11 mouse cellular contexts compared by ENCODE assay signal in genomic region chr2:128134948-128135347, GRCm38 (mm10).
"Had no signal": no experiment of that assay in that cellular context is flagged by ENCODE, and none has a peak within 500 bp of the region (broad histone marks: within the 10 kb centered on the region; RNA-seq: fewer than 3 reads in every experiment).

No protein-coding gene starts in this region.

- H3K27ac ChIP-seq: kidney, embryonic 15.5 days; limb, embryonic 15.5 days; liver, embryonic 13.5 days; midbrain, embryonic 13.5 days; neural tube, embryonic 12.5 days had no signal

- H3K4me2 ChIP-seq: kidney, embryonic 15.5 days; limb, embryonic 15.5 days; liver, embryonic 13.5 days; midbrain, embryonic 13.5 days; neural tube, embryonic 12.5 days had no signal

- H3K27me3 ChIP-seq: kidney, embryonic 15.5 days; limb, embryonic 15.5 days; liver, embryonic 13.5 days; midbrain, embryonic 13.5 days; neural tube, embryonic 12.5 days had no signal

- DNase-seq: kidney, adult 2 months; kidney, postnatal 36 days; left cerebral cortex, postnatal 4 days; liver, embryonic 13.5 days; lung, adult 18-20 months; thymus, adult 18-20 months; thymus, postnatal 14 days had no signal

- ATAC-seq: midbrain, embryonic 13.5 days had no signal

- H3K4me3 ChIP-seq: kidney, embryonic 15.5 days; limb, embryonic 15.5 days; liver, embryonic 13.5 days; midbrain, embryonic 13.5 days; neural tube, embryonic 12.5 days had no signal

- H3K9me3 ChIP-seq: kidney, embryonic 15.5 days; limb, embryonic 15.5 days; liver, embryonic 13.5 days; midbrain, embryonic 13.5 days; neural tube, embryonic 12.5 days had no signal

- H3K9ac ChIP-seq: kidney, embryonic 15.5 days; limb, embryonic 15.5 days; liver, embryonic 13.5 days; midbrain, embryonic 13.5 days; neural tube, embryonic 12.5 days had no signal
